Mouse (Mus musculus) liver, embryonic 14.5 days (tissue): ENCODE data around the gene Theg.

ENCODE experiments used
- CTCF ChIP-seq: IDR thresholded peaks from 2 replicates; pipeline ENCODE4 v1.5.1; 2016; ENCODE audit warnings: antibody characterized with exemption, low read depth, control low read depth
- EP300 ChIP-seq: IDR thresholded peaks from 2 replicates; pipeline ENCODE4 v1.6.1; 2016; ENCODE audit warnings: antibody characterized with exemption, low read depth

DNA sequence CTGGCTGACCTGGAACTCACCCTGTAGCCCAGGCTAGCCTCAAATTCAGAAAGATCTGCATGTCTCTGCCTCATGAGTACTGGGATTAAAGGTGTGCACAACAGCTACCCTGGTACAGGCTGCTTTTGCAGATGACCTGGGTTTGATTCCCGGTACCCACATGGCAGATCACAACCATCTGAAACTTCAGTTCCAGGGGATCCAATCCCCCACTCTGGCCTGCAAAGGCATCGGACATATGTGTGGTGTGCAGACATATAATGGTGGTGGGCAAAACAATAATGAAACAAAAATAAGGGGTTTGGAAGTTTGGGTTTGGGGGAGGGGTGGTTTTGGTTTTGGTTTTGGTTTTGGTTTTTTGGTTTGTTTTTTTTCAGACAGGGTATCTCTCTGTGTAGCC is 15.8 kb downstream of the Theg start:
- TF ChIP-seq EP300 (no peak), CTCF (no peak)
